Mouse (Mus musculus): ENCODE measurements around the gene Tbl3. TPM values are rescaled to one million over a fixed set of nuclear protein-coding genes. Genes with fewer than 3 reads are reported as not detected.

Tbl3 gene
- polyA plus RNA-seq (2015; fragmentation: Nextera tagmentation; extraction: Ambion mirVana): 31.4 and 34.7 TPM in 2 replicates

GRCm38 (mm10) chr17:24706982-24707800 is at the start of gene Tbl3:
TSS of gene Tbl3 (minus strand) at chr17:24707660.

GRCm38 (mm10) chr17:24752415-24753394 is 45.2 kb upstream of the Tbl3 start, which contains the start of gene Hs3st6:
TSS of gene Hs3st6 (plus strand) at chr17:24752988.

DNA sequence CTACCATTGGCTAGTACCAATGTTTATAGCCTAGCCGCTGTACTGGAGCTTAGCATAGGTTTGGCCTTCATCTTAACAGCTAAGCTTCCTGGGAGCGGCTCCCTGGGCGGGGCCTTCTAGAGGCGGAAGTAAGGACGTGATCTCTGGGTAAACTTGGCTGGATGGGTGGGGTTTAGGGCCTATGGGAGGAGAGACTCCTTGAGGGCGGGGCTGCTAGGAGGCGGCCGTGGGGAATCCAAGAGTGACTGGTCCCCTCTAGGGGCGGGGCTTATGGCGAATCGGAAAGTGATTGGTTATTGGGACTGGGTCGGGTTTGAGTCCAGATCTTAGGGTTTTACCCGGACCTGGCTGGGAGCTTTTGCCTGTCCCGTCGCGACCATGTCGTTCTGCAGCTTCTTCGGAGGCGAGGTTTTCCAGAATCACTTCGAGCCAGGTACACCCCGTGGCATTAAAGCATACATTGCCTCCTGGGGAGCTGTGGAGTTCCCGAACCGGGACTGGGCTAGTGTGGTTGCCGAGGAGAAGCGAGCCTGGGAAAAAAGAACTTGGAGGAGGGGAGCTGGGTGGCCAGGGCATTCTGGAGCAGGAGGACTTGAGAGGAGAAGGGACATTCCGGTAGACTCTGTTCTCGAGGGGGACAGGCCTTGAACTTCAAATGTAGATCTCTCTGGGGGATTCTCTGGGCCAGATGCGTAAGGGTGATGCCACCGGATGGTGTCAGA is 29.0 kb upstream of the Tbl3 start, which contains the start of gene Msrb1:
Gene Msrb1 (plus strand): TSS at position 313 of the 722 bp plus-strand sequence.

GRCm38 (mm10) chr17:24727618-24728017 is 20.2 kb upstream of the Tbl3 start, which contains the start of gene Rpl3l:
TSS of gene Rpl3l (plus strand) at chr17:24727820.

GRCm38 (mm10) chr17:24724184-24724583 is 16.7 kb upstream of the Tbl3 start, which contains the start of gene Ndufb10:
TSS of gene Ndufb10 (minus strand) at chr17:24724478.

DNA sequence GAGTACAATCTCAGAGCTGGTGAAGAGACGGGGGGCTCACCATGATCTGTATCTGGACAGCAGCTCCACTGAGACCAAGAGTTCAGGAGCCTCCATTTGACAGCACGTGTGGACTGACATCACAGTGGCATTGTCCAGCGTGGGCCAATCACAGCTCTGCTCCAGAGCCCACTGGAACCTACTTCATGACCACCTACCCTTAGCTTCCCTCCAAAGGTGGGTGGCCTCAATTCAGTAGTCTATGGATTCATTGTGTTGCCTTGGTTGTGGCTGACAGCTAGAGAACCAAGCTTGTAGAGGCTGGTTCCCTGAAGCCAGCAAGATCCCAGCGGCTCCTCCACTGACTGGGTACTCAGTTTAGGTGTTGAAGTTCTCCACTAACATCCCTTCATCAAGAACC is 10.5 kb upstream of the Tbl3 start, which contains the start of the genes Rnf151 and Rps2:
Gene Rnf151 (minus strand): TSS at position 121 of the 400 bp plus-strand sequence.
Gene Rps2 (plus strand): TSS at position 174 of the 400 bp plus-strand sequence.

DNA sequence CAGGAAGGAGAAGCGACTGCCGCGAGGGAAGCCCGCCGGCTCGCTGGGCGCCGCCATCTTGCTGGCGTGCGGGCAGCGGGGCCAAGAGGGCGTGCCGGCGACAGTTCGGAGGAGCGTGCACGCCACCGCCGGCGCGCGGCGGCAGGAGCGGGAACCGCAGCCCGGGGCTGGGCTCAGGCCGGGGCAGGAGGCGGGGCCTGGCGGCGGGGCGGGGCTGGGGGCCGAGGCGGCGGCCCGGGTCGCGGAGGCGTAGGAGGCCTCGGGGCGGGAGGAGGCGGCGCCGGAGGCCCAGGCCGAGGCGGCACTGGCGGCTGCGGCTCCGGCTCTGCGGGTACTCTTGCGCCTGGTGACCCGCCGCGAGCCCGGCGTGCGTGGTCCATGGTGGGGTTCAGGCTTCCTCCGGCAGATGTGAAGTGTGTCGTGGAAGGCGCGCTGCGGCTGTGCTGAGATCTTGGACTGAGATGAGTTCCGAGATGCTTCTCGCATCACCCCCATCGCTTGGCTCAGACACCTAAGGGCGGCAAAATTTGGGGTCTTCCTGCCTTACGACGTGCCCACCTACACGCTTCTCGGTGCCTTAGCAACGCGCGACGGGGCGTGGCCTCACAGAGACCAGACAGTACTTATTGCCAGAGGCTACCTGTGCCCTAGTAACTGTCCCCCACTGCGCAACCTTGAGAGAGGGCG is 11.3 kb downstream of the Tbl3 start, which contains the start of the genes Gfer and Noxo1:
Gene Gfer (minus strand): TSS at position 146 of the 687 bp plus-strand sequence.
Gene Noxo1 (plus strand): TSS at position 224 of the 687 bp plus-strand sequence.

GRCm38 (mm10) chr17:24689251-24690081 is 18.0 kb downstream of the Tbl3 start, which contains the start of gene Syngr3:
TSS of gene Syngr3 (minus strand) at chr17:24689955.

DNA sequence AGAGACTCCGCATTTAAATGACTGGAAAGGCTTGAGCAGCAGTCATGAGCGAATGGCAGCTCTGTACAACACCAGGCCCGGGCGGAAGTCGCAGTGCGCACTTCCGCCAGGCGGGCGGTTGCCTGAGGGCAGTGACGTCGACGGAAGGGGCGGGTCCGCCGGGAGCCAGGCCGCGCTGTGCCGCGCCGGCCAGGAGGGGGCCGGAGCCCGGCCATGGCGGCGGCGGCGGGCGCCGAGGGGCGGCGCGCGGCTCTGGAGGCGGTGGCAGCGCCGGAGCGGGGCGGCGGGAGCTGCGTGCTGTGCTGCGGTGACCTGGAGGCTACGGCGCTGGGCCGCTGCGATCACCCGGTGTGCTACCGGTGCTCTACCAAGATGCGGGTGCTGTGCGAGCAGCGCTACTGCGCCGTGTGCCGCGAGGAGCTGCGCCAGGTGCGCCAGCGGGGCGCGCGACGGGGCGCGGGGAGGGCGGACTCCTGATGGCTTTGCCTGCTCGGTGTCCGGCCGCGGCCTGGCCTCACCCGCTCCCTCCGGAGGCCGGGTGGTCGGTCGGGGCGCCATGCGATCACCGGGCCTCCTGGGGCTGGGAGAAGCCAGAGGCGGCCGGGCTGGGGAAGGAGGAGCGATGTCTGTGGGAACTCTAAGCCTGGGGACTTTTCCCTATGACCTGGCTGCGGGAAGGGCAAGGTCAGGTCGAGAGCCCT is 37.8 kb downstream of the Tbl3 start, which contains the start of gene Zfp598:
Gene Zfp598 (plus strand): TSS at position 143 of the 701 bp plus-strand sequence.

DNA sequence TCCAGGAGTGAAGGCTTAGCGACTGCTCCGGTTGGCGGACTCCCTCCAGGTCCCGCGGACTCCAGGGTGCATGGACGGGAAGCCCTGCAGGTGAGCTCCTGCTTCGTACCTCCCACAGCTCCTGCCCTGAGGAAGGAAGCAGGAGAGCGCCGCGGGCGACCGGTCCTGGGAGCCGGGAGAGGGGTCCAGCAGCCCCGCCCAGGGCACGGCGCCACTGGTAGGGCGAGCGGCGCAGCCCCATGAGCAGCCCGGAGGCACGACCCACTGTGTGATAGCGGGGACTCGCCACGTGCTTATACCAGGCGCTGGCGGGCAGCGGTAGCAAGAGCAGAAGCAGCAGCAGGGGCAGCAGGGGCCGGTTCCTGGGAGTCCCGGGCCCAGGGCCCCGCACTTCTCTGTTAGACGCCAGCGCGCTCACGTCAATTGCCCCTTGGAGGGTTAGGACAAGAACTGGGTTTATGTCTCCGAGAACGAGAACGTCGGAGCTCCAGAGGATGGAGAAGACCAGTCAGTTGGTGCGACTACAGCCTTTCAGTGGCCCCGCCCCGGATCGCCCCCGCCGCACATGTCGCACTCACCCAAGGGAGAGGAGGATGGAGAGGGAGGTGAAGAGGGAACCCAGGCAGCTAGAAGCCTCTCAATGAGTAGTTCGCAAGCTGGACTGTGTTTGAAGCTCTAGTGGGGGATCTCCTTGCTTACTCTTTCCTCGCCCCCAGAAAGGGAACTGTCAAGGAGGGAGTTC is 49.3 kb downstream of the Tbl3 start, which contains the start of gene Npw:
Gene Npw (minus strand): TSS at position 441 of the 742 bp plus-strand sequence.

DNA sequence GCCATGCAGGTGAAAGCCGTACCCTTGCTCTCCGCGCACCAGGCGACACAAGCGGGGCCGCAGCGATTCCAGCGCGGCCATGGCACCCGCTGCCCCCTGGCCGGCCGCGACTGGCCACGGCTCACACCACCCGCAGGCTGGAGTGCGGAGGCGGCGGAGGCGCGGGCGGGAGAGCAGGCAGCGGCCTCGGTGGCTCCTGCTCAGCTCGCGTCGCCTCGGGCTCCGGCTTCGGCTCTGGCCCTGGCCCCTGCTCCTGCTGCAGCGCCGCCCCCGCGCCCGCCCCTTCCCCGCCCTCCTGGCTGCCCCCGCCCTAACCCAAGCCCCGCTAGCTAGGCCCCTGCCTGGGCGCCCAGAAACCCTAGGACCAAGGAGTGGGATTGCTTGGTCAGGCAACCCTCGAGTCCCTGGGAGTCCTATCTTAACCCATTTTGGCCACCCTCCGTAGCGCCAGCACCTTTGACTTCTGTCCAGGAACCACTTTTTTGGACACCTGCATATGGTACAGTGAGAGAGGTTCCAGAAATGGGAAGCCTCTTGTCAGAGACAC is 57.3 kb downstream of the Tbl3 start, which contains the start of gene Slc9a3r2:
Gene Slc9a3r2 (minus strand): TSS at position 258 of the 547 bp plus-strand sequence.

Other genes starting within 250 kb of the Tbl3 start
- 17.7 and 19.5 TPM in 2 replicates for gene E4f1, start 237.3 kb downstream of the Tbl3 start, polyA plus RNA-seq (2015; fragmentation: Nextera tagmentation; extraction: Ambion mirVana)
- 41.5 and 50.1 TPM in 2 replicates for gene Pgp, start 237.3 kb downstream of the Tbl3 start, polyA plus RNA-seq (2015; fragmentation: Nextera tagmentation; extraction: Ambion mirVana)
- gene Bricd5, start 233.8 kb downstream of the Tbl3 start, polyA plus RNA-seq (2015; fragmentation: Nextera tagmentation; extraction: Ambion mirVana): not detected in 2 replicates
- 11.2 and 13.5 TPM in 2 replicates for gene Mlst8, start 228.6 kb downstream of the Tbl3 start, polyA plus RNA-seq (2015; fragmentation: Nextera tagmentation; extraction: Ambion mirVana)
- 0.23 and 0.41 TPM in 2 replicates for gene Caskin1, start 219.1 kb downstream of the Tbl3 start, polyA plus RNA-seq (2015; fragmentation: Nextera tagmentation; extraction: Ambion mirVana)
- 50.4 and 54.8 TPM in 2 replicates for gene Traf7, start 179.7 kb downstream of the Tbl3 start, polyA plus RNA-seq (2015; fragmentation: Nextera tagmentation; extraction: Ambion mirVana)
- gene Rab26, start 173.4 kb downstream of the Tbl3 start, polyA plus RNA-seq (2015; fragmentation: Nextera tagmentation; extraction: Ambion mirVana): 2.2 and 2.6 TPM in 2 replicates
- 28.6 and 36.5 TPM in 2 replicates for gene Pkd1, start 157.8 kb downstream of the Tbl3 start, polyA plus RNA-seq (2015; fragmentation: Nextera tagmentation; extraction: Ambion mirVana)
- 216 and 218 TPM in 2 replicates for gene Tsc2, start 75.0 kb downstream of the Tbl3 start, polyA plus RNA-seq (2015; fragmentation: Nextera tagmentation; extraction: Ambion mirVana)
- gene Nthl1, start 75.0 kb downstream of the Tbl3 start, polyA plus RNA-seq (2015; fragmentation: Nextera tagmentation; extraction: Ambion mirVana): 9.8 and 11.3 TPM in 2 replicates
- gene Slc9a3r2, start 57.3 kb downstream of the Tbl3 start, polyA plus RNA-seq (2015; fragmentation: Nextera tagmentation; extraction: Ambion mirVana): 33.6 and 38.2 TPM in 2 replicates
- not detected in 2 replicates for gene Npw, start 49.2 kb downstream of the Tbl3 start, polyA plus RNA-seq (2015; fragmentation: Nextera tagmentation; extraction: Ambion mirVana)
- 10.0 and 11.2 TPM in 2 replicates for gene Zfp598, start 38.0 kb downstream of the Tbl3 start, polyA plus RNA-seq (2015; fragmentation: Nextera tagmentation; extraction: Ambion mirVana)
- gene Syngr3, start 17.7 kb downstream of the Tbl3 start, polyA plus RNA-seq (2015; fragmentation: Nextera tagmentation; extraction: Ambion mirVana): 0.08 and 0.41 TPM in 2 replicates
- 28.0 and 29.7 TPM in 2 replicates for gene Gfer, start 11.5 kb downstream of the Tbl3 start, polyA plus RNA-seq (2015; fragmentation: Nextera tagmentation; extraction: Ambion mirVana)
- gene Noxo1, start 11.4 kb downstream of the Tbl3 start, polyA plus RNA-seq (2015; fragmentation: Nextera tagmentation; extraction: Ambion mirVana): 1.4 and 2.0 TPM in 2 replicates
- 0.24 TPM in 1 of 2 replicates, not detected in the other for gene Rnf151, start 10.4 kb upstream of the Tbl3 start, polyA plus RNA-seq (2015; fragmentation: Nextera tagmentation; extraction: Ambion mirVana)
- 1,136 and 1,298 TPM in 2 replicates for gene Rps2, start 10.5 kb upstream of the Tbl3 start, polyA plus RNA-seq (2015; fragmentation: Nextera tagmentation; extraction: Ambion mirVana)
- gene Ndufb10, start 16.8 kb upstream of the Tbl3 start, polyA plus RNA-seq (2015; fragmentation: Nextera tagmentation; extraction: Ambion mirVana): 218 and 232 TPM in 2 replicates
- 0.16 and 0.19 TPM in 2 replicates for gene Rpl3l, start 20.2 kb upstream of the Tbl3 start, polyA plus RNA-seq (2015; fragmentation: Nextera tagmentation; extraction: Ambion mirVana)
- gene Msrb1, start 29.0 kb upstream of the Tbl3 start, polyA plus RNA-seq (2015; fragmentation: Nextera tagmentation; extraction: Ambion mirVana): 203 and 213 TPM in 2 replicates
- 0.25 and 0.64 TPM in 2 replicates for gene Hs3st6, start 45.3 kb upstream of the Tbl3 start, polyA plus RNA-seq (2015; fragmentation: Nextera tagmentation; extraction: Ambion mirVana)
- gene Meiob, start 96.6 kb upstream of the Tbl3 start, polyA plus RNA-seq (2015; fragmentation: Nextera tagmentation; extraction: Ambion mirVana): 0.10 TPM in 1 of 2 replicates, not detected in the other
- gene Hagh, start 132.5 kb upstream of the Tbl3 start, polyA plus RNA-seq (2015; fragmentation: Nextera tagmentation; extraction: Ambion mirVana): 44.1 and 47.3 TPM in 2 replicates
- 16.1 and 17.5 TPM in 2 replicates for gene Fahd1, start 142.7 kb upstream of the Tbl3 start, polyA plus RNA-seq (2015; fragmentation: Nextera tagmentation; extraction: Ambion mirVana)
- 0.07 TPM in 1 of 2 replicates, not detected in the other for gene Igfals, start 158.3 kb upstream of the Tbl3 start, polyA plus RNA-seq (2015; fragmentation: Nextera tagmentation; extraction: Ambion mirVana)
- gene Nubp2, start 178.7 kb upstream of the Tbl3 start, polyA plus RNA-seq (2015; fragmentation: Nextera tagmentation; extraction: Ambion mirVana): 31.8 and 37.9 TPM in 2 replicates
- 27.7 and 30.1 TPM in 2 replicates for gene Spsb3, start 179.0 kb upstream of the Tbl3 start, polyA plus RNA-seq (2015; fragmentation: Nextera tagmentation; extraction: Ambion mirVana)
- 18.3 and 18.8 TPM in 2 replicates for gene Eme2, start 187.4 kb upstream of the Tbl3 start, polyA plus RNA-seq (2015; fragmentation: Nextera tagmentation; extraction: Ambion mirVana)
- 83.6 and 88.7 TPM in 2 replicates for gene Mrps34, start 187.5 kb upstream of the Tbl3 start, polyA plus RNA-seq (2015; fragmentation: Nextera tagmentation; extraction: Ambion mirVana)
- gene Nme3, start 188.8 kb upstream of the Tbl3 start, polyA plus RNA-seq (2015; fragmentation: Nextera tagmentation; extraction: Ambion mirVana): 35.4 and 36.2 TPM in 2 replicates
- 12.1 and 13.1 TPM in 2 replicates for gene Mapk8ip3, start 229.3 kb upstream of the Tbl3 start, polyA plus RNA-seq (2015; fragmentation: Nextera tagmentation; extraction: Ambion mirVana)